Mouse (Mus musculus) bone marrow, adult 2 months (tissue): ENCODE data around the gene Lmna. TPM values are rescaled to one million over a fixed set of nuclear protein-coding genes. Genes with fewer than 3 reads are reported as not detected.
A peak's percentile ranks its signal among the peaks of the same experiment; 100 is the strongest.

Experiments
- H3K27ac ChIP-seq: fragments of 200-500 bp; 2 replicates; pipeline ENCODE4 v1.5.1; 2012; ENCODE audit warnings: low read depth, mild to moderate bottlenecking, control low read depth, inconsistent platforms, low read length; ENCODE audit not compliant: control insufficient read depth, poor library complexity, insufficient read depth
- H3K4me1 ChIP-seq: fragments of 200-500 bp; 2 replicates; pipeline ENCODE4 v1.6.1; 2011; ENCODE audit warnings: low read length; ENCODE audit not compliant: control insufficient read depth, insufficient read depth
- H3K4me3 ChIP-seq: fragments of 200-500 bp; replicated peaks from 2 replicates; pipeline ENCODE3; 2011; ENCODE audit warnings: mild to moderate bottlenecking, low read depth, low read length, control low read depth; ENCODE audit not compliant: control insufficient read depth
- CTCF ChIP-seq: fragments of 200-500 bp; IDR thresholded peaks from 2 replicates; pipeline ENCODE4 v1.5.1; 2011; ENCODE audit warnings: low read length, control low read depth; ENCODE audit not compliant: control insufficient read depth, insufficient read depth
- POLR2A ChIP-seq: fragments of 200-500 bp; IDR thresholded peaks from 2 replicates; pipeline ENCODE4 v1.6.1; 2011; ENCODE audit warnings: low read depth, mild to moderate bottlenecking, control low read depth, low read length, borderline replicate concordance; ENCODE audit not compliant: control insufficient read depth
- WGBS: fragments of 180-500 bp; shearing (Covaris S2); methylation state at CpG from one replicate; pipeline ENCODE4 v1.1.7; 2018; 5-methylcytosine and 5-hydroxymethylcytosine counted together
- polyA plus RNA-seq: library from polyadenylated mRNA; stranded (reverse); fragments of >200 nt; gene quantifications from 2 replicates; pipeline ENCODE4 v1.2.4, GENCODE M21; 2011; ENCODE audit warnings: low replicate concordance; ENCODE audit not compliant: missing spikeins, insufficient read depth, insufficient read length

Gene Lmna
- polyA plus RNA-seq, 1 experiment = 69.6 TPM

GRCm38 (mm10) chr3:88470943-88471479 is 38.7 kb downstream of the Lmna start:
- no peak overlapping the region for H3K27ac ChIP-seq
- H3K4me3 ChIP-seq = no peak overlapping the region
- WGBS = 82% methylated on average over 10 of the region's 10 CpGs
- TF ChIP-seq CTCF (no peak), POLR2A (no peak)
- H3K4me1 ChIP-seq = peaks cover 2% of the 10 kb centered on the region

GRCm38 (mm10) chr3:88469466-88469865 is 40.3 kb downstream of the Lmna start:
- H3K27ac ChIP-seq = no peak overlapping the region
- H3K4me3 ChIP-seq = no peak overlapping the region
- TF ChIP-seq CTCF (no peak), POLR2A (no peak)
- peaks cover 3% of the 10 kb centered on the region for H3K4me1 ChIP-seq
- 82% methylated on average over 2 of the region's 2 CpGs for WGBS

GRCm38 (mm10) chr3:88467116-88467824 is 42.5 kb downstream of the Lmna start:
- TF ChIP-seq CTCF (peak; percentile 97), POLR2A (no peak)
- 30% methylated on average over 16 of the region's 16 CpGs for WGBS
- Histone ChIP-seq H3K4me3 (no peak overlapping the region), H3K4me1 (peaks cover 3% of the 10 kb centered on the region), H3K27ac (0 out of 2 replicates have a peak overlapping the region, but pooled peaks have one; percentile 41)

GRCm38 (mm10) chr3:88465127-88465526 is 44.6 kb downstream of the Lmna start:
- WGBS = 39% methylated on average over 2 of the region's 2 CpGs
- TF ChIP-seq POLR2A = no peak
- no peak for TF ChIP-seq CTCF
- Histone ChIP-seq H3K4me3 (no peak overlapping the region), H3K4me1 (peaks cover 6% of the 10 kb centered on the region), H3K27ac (peak overlapping the region; percentile 83)

GRCm38 (mm10) chr3:88464425-88464824 is 45.3 kb downstream of the Lmna start:
- WGBS = 9% methylated on average over 3 of the region's 3 CpGs
- H3K4me1 ChIP-seq = peaks cover 6% of the 10 kb centered on the region
- H3K27ac ChIP-seq = peak overlapping the region; percentile 64
- no peak overlapping the region for H3K4me3 ChIP-seq
- no peak for TF ChIP-seq CTCF
- TF ChIP-seq POLR2A = no peak

- no peak within 1 kb of the TSS for H3K4me3 ChIP-seq
- TF ChIP-seq POLR2A = no peak
- no peak for TF ChIP-seq CTCF
- peaks cover 5% of the 10 kb centered on the region; the same call in 1 of the 2 replicates for H3K4me1 ChIP-seq
- 57% methylated on average over 12 of the region's 12 CpGs for WGBS
- peak within 1 kb of the TSS; percentile 2; the same call in 1 of the 2 replicates for H3K27ac ChIP-seq
These were observed 48.6 kb downstream of the Lmna start, which contains the start of gene Sema4a for GRCm38 (mm10) chr3:88460983-88461696. TSS of gene Sema4a (minus strand) at chr3:88461182.

GRCm38 (mm10) chr3:88460029-88460428 is 49.7 kb downstream of the Lmna start:
- Histone ChIP-seq H3K4me1 (peaks cover 5% of the 10 kb centered on the region; the same call in 1 of the 2 replicates), H3K27ac (peak overlapping the region; percentile 2; the same call in 1 of the 2 replicates), H3K4me3 (no peak overlapping the region)
- TF ChIP-seq POLR2A = no peak
- TF ChIP-seq CTCF = no peak
- 22% methylated on average over 5 of the region's 5 CpGs for WGBS

GRCm38 (mm10) chr3:88458778-88459219 is 51.0 kb downstream of the Lmna start:
- peaks cover 3% of the 10 kb centered on the region; the same call in 1 of the 2 replicates for H3K4me1 ChIP-seq
- no peak overlapping the region for H3K4me3 ChIP-seq
- no peak overlapping the region; the same call in 1 of the 2 replicates for H3K27ac ChIP-seq
- no peak for TF ChIP-seq CTCF
- 22% methylated on average over 14 of the region's 14 CpGs for WGBS
